ENCODE assay signal across 16 mouse cellular contexts in genomic region chr4:77586624-77587023, GRCm38 (mm10).
DNase-seq lines count a peak whose midpoint lies in the region.
"Had no signal": no experiment of that assay in that cellular context is flagged by ENCODE, and none has a peak within 500 bp of the region (broad histone marks: within the 10 kb centered on the region; RNA-seq: fewer than 3 reads in every experiment).

No protein-coding gene starts in this region.

- intact Hi-C loops in left cerebral cortex, postnatal 25 days (cut with DNase I) = no loop called here

- DNase-seq in layer of hippocampus, adult 11-12 months (ENCODE audit: low spot score) = peak; percentile 20
- DNase-seq in layer of hippocampus, adult 9-10 months (ENCODE audit: low spot score) = no peak
- DNase-seq in left cerebral cortex, postnatal 25 days (ENCODE audit: low spot score in 2 of 2) = peak; percentile 21 to 68
- no peak for DNase-seq in left cerebral cortex, adult 18-20 months (ENCODE audit: low spot score in 2 of 2)
- DNase-seq in brain, embryonic 18.5 days (ENCODE audit: low read depth, low spot score) = peak; percentile 79
- peak; percentile 57 for DNase-seq in telencephalon, adult 2 months (ENCODE audit: low read depth, low spot score)
- no peak for DNase-seq in ovary, postnatal 10 days (ENCODE audit: low spot score)
- DNase-seq: adrenal gland, postnatal 36 days; B cell, adult 2 months; cerebellum, adult 18-20 months; cerebellum, postnatal 14 days; heart, postnatal 4 days; kidney, adult 9 months; kidney, postnatal 14 days; liver, postnatal 0 days; thymus, postnatal 14 days had no signal

Comparison
In these comparisons a context has a peak if more than half of its experiments do, and no peak if none do; other contexts are left out.
1. DNase-seq: peak in layer of hippocampus, adult 11-12 months (single experiment), left cerebral cortex, postnatal 25 days (2 of 2), brain, embryonic 18.5 days (single experiment) and telencephalon, adult 2 months (single experiment); none in layer of hippocampus, adult 9-10 months (single experiment), left cerebral cortex, adult 18-20 months (0 of 2) and ovary, postnatal 10 days (single experiment).